Mouse (Mus musculus) testis, postnatal 14 days (tissue): Measurements from ENCODE around the gene Shc2.

ENCODE experiments used
- DNase-seq: peaks from one replicate; pipeline ENCODE4 v3.0.0; 2021; ENCODE audit warnings: low spot score

Shc2 gene

DNA sequence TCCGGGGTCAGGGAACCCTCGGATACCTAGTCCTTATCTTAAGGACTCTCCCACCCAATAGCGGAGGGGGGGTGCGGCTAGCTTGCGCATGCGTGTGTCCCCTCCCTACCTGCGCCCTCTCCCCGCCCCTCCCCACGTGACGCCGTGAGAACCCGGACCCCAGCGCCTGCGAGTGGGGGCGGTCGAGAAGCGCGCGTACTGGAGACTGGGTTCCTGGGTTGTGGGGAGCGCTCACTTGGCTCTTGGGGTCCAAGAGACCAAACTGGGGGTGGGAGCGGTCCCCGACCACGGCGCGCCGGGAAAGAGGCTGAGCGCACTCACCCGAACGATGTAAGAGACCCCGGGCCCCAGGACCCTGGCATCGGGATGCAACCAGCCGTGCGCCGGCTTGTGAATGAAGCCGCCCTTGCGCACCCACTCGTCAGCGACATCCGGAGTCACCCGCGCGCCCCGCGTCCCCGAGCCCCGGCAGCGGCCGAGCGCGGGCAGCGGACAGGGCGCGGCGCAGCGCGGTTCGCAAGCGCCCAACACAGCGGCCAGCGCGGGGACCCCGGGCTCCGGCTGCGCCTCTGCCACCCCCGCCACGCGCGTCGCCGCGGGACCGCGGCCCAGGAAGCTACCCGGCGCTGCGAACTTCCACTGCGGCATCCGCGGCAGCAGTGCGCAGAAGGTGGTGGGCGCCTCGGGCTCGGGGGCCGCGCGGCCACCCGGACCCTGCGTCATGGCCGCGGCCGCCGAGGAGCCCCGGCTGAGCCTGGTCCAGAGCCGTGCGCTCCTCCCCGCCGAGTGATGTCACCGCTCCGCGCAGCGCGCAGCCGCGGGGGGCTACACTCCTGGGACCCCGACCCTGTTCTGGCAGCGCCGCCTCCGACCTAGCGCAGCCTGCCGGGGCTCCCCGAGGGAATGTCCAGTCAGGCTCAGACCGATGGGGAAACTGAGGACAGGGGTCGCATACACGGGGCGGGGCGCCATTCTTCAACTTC, at the start of gene Shc2:
Gene Shc2, minus strand, starts transcription at position 791 of the 983 bp plus-strand sequence.
- DNase-seq: peak; percentile 71

DNA sequence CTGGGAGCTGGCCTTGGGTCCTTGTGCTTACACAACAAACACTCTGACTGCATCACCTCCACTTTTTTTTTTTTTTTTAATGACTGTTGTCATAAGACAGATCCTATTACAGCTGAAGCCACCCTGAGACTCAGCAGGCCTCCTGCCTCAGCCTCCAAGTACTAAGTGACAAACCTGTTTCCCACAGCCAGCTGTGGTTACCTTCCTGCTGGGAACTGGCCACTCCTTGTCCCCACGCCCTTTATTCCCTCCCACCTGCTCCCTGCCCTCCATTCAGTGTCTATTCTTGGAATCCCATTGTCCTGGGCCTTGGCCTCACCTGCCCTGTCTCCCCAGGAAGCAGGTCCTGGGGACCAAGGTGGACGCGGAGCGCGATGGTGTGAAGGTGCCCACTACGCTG, 49.8 kb upstream of the Shc2 start:
- no peak for DNase-seq

DNA sequence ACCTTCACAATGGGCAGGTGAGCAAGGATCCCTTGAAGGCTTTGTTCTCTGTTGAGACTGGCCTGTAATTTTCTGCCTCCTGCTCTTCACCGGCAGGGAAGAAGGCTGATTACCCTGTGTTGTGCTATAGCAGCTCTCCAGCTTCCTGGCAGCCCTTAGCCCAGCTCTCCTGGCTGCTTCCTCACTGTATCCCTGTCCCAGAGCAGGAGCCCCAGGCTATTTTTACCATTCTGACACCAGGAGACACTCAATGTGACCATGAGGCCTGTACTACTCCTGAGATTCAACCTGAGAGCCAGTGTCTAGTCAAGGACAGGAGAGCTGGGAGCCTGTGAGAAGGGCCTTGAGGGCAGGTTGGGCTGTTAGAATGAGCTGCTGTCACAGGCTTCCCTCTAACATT, 49.0 kb upstream of the Shc2 start:
- no peak for DNase-seq

DNA sequence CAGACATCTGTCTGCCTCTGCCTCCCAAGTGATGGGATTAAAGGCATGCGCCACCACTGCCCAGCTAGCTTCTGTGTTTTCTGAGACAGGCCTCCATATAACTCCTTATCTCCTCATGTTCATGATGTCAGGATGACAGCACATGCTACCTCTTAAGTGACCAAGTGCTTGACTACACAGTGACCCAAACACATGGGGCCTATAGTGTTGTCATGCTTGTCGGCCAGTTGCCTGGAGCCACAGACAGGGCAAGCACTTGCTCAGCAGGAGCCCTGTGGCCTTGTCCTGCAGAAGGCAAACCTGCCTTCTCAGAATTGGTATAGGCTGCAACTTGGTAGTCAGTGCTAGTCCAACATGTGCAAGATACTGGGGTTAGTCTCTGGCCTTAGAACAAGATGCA, 48.5 kb upstream of the Shc2 start:
- no peak for DNase-seq

DNA sequence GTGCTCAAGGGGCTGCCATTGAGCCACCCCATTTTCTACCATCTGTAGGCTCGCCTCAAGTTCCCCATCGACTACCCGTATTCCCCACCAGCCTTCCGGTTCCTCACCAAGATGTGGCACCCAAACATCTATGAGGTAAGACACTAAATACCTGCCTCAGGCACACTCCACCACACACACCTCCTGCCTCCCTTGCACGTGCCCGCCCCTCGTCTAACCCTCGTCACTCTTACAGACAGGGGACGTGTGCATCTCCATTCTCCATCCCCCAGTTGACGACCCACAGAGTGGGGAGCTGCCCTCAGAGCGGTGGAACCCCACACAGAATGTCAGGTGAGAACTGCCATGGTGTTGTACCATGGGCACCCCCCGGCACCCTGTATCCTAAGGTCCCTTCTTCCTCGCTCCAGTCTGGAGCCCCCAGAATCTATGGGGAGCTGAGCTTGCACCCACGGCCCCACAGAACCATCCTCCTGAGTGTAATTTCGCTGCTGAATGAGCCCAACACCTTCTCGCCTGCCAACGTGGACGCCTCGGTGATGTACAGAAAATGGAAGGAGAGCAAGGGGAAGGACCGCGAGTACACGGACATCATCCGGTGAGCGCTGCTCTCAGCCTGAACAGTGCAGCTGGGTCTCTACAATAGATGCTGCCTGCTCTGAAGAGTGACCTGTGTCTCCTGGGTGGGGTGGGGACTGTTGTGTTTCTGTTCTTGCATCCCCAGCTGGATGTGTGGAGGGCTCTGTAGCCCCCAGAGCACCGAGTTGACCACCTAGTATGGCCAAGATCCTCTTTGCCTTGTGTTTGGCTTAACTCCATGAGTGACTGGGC, 47.3 kb upstream of the Shc2 start:
- DNase-seq: no peak

DNA sequence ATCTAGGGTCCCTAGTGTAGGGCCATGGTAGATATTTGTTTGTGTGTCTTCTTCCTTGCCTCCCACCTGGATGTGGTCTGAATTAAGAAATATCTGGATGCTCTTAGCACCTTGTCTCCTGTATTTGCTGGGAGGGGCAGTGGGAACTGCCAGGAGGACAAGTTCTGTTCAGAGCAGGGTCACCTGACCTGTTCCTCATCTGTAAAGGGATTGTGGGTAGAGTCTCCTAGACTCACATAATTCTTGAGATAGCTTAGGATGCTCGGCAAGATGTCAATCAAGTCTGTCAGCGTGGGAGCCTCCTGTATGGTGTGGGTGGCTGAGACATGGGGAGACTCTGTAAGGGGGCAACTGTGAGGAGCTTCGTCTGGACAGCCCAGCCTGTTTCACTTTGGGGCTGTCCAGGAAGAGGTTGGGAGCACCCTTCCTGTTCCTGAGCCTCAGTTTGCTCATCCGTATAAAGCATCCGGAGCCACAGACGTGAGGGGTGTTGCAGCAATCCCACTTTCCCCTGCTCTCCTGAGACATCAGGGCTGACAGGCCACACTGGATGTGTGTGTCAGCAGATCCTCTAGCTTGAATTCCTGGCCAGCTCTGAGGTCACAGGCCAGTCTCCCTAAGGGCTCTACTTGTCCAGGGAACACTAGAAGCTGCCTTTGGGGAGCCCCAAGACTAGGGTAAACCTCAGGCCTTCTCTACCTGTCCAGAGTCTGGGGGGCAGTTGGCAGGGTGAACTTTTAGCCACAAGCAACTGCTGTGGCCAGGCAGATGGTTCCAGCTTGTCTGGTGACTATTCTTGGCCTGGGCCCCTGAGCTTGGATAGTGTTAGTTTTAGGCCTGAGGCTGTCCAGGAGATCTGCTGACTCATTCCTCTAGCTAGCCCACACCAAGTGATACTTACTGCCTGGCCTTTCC, 46.3 kb upstream of the Shc2 start:
- no peak for DNase-seq

DNA sequence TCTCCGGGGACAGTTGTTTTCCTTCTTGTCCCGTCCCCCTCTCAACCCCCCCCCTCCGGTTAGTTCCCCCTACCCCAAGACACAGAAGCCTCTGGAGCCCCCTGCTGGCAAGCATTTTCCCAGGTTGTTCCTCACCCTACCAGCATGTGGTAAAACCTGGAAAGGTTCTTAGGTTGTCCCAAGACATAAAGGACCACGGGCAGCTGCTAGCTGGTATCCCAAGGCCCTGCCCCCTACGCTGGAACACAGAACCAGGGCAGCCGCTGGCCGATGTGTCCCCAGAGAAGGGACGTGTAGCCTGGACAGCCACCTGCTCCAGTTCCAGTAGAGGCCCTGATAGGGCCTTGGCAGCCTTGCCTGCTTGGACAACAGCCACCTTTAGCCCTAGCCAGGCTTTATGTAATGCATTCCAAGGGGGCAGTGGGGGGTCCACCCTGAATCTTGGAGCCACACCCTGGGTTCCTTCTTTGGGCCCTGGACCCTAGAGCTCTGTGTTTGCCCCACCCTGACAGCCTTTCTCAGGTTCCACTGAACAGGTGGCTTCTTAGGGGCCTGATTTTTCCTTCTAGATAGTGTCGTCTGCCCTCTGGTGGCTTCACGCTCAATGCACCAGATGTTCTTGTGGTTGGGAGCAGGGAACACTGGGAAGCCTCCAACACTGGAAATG, 45.3 kb upstream of the Shc2 start:
- DNase-seq: no peak

DNA sequence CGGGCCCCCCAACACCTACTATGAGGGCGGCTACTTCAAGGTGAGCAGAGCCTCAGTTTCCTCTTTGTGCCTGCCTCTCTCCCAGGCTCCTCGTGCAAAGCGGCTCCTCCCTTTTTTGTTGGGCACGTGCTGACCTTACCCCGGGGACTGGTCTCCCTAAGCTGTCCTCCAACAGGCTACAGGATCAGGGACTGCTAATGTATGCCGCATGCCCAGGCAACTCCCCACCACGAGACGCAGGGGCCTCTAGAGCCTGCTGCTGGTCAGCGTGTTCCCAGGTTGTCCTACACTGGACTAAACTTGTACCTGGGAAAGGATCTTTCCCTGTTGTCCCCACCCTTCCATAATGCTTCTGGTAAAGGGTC, 44.8 kb upstream of the Shc2 start:
- no peak for DNase-seq

DNA sequence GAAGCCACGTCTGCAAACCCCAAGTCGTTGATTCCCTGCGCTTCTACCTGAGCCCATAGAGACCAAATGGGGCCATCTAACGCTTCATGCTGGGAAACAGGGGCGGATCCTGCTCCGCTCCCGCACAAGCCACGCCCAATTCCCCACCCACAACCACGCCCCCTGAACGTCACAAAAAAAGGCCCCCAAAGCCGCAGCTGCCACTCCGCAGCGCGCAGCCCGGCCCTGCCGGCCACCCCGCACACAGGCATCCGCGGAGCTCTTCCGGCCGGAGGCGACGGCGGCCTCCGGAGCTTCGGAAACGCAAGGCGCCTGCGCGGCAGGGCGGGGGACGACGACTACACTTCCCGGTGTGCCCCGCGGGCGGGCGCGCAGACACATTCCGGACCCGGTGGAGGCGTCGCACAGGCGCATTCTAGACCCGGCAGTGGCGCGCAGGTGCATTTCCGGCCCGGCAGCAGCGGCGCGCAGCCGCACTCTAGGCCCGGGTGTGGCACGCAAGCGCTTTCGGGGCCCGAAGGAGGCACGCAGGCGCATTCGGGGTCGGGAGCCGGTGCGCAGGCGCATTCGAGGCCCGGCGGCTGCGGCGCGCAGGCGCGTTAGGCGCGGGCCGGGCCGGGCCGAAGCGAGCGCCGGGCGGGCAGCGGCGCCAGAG, 44.0 kb upstream of the Shc2 start, which contains the start of gene Cdc34:
Gene Cdc34, plus strand, starts transcription at position 605 of the 655 bp plus-strand sequence.
- peak; percentile 99 for DNase-seq

DNA sequence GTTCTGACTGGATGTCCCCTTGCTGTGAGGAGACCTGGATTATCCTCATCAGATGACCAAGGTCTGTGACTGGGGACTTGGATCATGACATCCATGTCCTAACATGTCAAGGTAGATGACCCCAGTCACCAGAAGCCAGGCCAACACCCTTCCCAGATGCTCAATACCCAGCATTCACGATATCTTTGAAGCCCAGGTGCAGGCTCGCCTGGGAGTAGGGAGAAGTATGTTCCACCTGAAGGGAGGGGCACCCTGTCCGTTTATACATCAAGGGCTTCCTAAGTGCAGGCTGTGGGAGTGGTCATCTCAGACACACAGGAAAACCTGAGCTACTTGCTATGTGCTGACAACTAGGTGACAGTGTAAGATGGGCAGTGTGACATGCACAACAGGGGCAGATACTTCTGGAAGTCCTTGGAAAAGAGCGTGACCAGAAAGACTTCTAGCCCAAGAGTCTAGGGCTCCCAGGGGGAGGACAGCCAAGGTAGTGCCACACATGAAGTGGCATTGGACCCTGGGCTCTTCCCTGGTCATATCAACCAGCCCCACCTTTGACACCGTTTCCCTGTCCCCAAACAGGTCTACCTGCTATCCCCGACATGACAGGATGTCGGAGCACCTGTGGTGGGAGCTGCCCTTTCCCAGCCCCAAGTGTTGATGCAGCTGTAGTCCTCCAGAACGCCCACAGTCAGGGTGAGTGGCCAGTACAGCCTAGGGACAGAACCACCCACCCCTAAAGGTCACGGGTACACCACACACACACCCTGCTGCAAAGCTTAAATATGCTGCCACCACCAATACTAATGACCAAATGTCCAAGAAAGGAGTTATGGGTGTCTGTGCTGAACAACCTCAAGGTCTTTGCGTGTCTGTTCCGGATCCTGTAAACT, 43.1 kb upstream of the Shc2 start:
- DNase-seq: no peak

DNA sequence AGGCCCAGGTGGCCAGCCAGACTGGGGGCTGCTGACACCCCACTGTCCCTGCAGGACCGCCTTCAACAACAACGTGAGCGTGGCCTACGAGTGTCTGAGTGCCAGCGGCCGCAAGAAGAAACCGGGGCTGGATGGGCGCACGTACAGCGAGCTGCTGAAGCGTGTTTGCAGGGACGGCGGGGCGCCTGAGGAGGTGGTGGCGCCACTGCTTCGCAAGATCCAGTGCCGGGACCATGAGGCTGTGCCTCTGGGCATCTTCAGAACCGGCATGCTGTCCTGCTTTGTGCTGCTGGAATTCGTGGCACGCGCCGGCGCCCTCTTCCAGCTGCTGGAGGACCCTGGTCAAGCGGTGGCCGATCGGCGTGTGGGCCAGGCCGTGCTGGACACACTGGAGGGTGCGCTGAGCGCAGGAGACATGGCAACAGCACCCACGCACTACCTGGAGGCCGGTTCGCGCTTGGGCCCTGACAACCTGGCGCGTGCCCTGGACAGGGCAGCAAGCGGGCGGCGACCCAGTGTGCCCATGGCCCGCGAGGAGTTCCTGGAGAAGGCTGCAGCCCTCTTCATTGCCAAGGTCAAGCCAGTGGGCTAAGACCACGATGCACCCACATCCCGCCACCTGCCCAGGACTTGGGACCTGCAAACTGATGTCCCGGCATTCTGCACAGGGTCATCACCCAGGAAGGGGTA, 37.8 kb upstream of the Shc2 start:
- no peak for DNase-seq

DNA sequence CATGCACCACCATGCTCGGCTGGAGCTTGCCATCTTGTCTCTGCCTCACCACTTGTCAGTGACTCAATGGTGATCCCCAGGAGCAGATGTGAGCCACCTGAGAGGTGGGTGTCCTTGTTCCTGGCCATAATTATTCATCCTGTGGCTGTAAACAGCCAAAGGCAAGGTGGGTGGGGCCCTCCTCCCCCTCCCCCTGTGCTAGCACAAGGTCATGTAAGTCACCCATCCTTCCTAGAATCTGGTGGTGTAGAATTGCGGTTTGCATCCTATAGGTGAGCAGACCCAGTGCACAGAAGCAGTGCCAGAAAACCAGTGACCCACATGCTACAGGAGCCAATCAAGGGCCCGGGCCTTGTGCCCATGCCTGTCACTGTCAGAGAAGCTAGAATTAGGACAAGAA, 35.3 kb upstream of the Shc2 start:
- DNase-seq: no peak

DNA sequence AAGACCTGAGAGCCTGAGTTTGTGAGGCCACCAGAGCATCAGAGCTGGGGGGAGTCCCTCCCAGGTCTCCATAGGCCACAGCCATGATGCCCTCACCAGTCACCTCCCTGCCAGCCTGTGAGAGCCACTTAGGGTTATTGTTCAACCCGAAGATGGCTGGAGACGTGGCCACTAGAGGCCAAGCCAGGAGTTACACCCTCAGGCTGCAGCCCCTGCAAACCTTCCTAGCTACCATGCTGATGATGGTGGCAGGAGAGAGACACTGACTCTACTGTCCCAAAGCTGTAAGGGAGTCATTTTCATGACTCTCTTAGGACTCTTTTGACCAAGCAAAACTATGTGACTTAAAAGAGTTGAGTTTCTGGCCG, 34.4 kb upstream of the Shc2 start:
- DNase-seq: no peak

DNA sequence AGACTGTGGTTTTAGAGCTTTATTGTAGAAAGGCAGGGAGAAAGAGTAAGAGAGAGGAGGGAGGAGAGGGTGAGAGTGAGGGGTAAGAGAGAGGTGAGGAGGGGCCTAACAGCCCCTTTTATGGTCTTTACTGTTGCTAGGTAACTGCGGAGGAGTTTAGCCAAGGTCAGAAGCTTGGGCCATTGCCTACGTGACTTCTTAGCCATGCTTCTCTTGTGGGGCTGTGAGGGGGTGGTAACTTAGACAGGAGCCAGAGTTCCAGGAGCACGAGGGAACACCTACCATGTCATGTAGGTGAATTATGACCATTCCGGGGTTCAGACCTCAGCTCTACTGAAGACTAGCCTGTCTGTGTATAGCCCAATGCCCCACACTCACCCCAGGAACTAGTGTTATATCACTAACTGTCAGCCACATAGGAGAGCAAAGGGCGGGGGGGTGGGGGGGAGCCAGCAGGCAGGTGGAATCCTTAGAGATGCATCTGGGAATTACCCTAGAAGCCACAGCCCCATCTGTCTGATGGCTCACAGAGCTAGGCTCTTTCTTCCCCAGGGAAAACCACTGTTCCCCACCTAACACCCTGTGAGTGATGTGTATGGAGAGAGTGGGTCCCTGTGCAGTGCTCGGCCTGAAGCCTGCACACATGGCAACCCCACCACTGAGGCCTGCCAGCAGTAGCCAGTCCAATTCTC, 33.8 kb upstream of the Shc2 start:
- no peak for DNase-seq

DNA sequence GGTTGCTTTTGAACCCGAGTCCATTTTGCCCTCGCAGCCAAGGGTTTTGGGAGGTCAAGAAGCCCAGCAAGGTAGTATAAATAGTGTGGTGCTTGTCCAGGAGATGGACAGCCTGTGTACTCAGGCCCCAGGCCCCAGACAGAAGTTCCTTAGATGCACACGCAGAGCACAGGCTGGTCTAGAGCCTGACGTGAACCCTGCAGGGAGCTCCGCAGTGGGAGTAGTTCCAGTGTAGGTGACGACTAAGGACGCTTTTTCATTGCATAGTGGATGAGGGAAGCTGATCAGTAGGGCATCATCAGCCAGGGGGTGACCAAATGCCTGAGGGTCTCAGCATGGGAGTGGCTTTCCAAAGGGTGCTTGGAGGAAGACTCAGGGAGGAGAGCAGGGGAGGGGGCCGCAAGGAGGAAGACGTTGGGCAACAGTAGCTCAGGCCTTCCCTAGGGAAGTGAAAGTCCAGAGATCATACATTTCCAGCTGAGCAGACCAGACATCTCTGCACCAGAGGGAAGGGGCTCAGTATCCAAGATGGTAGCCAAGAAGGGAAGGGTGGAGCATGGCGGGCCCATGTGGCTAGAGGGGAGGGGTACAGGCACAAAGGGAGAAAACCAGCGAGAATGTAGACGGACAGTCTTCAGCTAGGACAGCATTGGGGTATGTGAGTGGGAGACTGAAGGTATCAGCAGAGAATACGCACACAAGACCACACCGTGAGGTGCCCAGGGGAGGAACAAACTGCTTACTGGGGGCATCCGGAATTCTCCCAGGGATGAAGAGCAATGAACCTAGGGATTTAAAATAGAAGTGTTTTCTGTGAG, 32.6 kb upstream of the Shc2 start:
- DNase-seq: no peak

DNA sequence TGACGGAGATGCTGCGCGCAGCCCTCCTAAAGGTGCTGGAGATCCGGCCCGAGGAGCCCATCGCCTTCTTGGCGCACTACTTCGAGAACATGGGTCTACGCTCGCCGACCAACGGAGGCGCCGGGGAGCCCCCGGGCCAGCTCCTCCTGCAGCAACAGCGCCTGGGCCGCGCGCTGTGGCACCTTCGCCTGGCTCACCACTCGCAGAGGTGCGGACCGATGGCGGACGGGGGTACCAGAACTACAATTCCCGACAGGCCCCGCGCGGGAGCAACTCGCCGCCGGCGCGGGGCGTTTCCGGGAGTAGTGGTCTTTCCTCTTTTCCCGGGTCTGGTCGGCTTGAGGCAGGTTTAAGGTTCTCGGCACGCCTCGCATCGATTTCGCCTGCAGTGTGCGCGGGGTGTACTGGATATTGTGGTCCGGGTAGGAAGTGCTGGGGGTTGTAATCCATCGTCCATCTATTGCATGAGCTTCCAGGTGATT, 31.9 kb upstream of the Shc2 start:
- peak; percentile 90 for DNase-seq

DNA sequence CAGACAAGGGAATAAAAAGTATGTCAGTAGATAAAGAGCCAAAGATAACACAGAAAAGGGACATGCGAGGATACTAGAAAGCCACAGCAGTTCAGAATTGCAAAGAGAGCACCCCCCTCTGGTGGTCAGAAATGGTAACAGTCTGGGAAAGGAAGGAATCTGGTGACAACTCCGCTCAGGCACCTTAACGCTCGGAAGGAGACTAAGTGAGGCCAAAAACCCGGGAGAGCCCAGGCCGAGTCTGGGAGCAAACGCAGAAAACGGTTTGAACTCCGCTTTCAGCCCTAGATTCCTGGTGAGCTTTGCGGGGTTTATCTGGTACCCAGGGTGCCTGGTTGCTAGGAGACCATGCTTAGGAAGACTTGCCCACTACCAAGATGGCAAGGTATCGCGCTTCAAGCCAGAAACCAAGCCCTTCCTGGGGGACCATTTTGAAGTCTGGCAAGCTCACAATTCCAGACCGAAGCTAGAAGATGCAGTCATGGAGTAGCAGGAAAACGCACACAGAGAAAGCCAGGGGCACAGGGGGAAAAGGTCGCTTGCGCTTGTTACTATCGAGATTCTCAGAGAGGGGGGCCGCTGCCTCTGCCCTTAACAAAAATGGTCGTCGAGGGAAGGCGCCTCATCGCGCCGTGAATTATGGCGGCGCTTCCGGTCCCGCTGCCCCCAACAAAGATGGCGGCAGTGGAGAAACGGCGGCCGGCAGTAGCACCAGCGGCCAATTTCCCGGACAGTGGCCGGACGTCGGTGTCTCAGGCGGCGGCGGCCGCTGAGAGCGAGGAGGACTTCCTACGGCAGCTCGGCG, 31.3 kb upstream of the Shc2 start, which contains the start of gene Tpgs1:
Gene Tpgs1, plus strand, starts transcription at position 599 of the 805 bp plus-strand sequence.
- peak; percentile 89 for DNase-seq
